Mouse (Mus musculus) heart, postnatal 10 days (tissue): ENCODE data around the gene Alkbh7. TPM values are rescaled to one million over a fixed set of nuclear protein-coding genes. Genes with fewer than 3 reads are reported as not detected.

Experiments used
- DNase-seq, 2 experiments: peaks; one replicate each; pipeline ENCODE4 v3.0.0; 2021
- intact Hi-C: fragments of 180-260 bp; cut with DNase I; formaldehyde crosslinking; loops from one replicate; pipeline ENCODE4 v1.15.1; 2025
- total RNA-seq, 2 experiments: library from RNA; stranded (reverse); gene quantifications; 2 replicates each; pipeline ENCODE4 v1.2.3; 2021

Gene Alkbh7
- total RNA-seq, 2 experiments from 2014 or later: 46.7 to 50.4 TPM

DNA sequence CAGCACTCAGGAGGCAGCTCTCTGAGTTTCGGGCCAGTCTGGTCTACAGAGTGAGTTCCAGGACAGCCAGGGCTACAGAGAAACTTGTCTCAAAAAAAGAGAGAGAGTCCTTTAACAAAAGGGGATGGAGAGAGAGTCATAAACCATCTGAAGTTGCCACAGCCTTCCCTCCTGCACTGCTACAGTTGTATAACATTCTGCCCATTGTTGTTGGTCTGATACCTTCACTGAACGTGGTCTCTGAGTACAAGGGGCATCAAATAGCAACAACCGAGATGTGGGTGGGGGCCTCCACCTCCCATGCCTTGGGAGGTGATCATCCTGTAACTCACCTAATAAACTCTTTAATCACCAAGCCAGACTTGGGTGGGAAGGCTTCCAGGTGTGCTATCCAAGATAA is 11.5 kb upstream of the Alkbh7 start:
- intact Hi-C loops: loop anchor here (5.0 kb wide), 1 partner anchor 53 kb away; no protein-coding TSS in a partner anchor
- DNase-seq: no peak

- DNase-seq: no peak
- intact Hi-C loops: loop anchor here (5.0 kb wide), 1 partner anchor 54 kb away; no protein-coding TSS in a partner anchor
These were observed 10.9 kb upstream of the Alkbh7 start for GRCm38 (mm10) chr17:56986105-56986805.

DNA sequence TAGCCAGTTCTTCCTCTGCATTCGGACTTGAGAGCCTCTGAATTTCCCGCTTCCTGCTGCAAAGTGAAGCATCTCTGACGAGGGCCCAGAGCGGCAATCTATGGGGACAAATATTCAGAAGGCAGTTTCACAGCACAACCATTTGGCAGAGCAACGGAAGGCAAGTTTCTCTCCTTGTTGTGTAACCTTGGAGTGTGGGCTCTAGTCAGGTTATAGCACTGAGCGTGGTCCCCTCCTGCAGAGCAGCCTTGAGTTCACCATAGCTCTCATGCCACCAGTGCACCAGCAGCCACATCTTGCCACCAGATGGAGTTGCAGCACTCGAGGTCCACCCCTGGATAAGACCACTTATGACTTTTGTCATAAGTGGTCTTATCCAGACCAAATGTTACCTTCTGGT is 8.7 kb upstream of the Alkbh7 start:
- no peak for DNase-seq
- intact Hi-C loops: loop anchor here (5.0 kb wide), 1 partner anchor 56 kb away; no protein-coding TSS in a partner anchor

DNA sequence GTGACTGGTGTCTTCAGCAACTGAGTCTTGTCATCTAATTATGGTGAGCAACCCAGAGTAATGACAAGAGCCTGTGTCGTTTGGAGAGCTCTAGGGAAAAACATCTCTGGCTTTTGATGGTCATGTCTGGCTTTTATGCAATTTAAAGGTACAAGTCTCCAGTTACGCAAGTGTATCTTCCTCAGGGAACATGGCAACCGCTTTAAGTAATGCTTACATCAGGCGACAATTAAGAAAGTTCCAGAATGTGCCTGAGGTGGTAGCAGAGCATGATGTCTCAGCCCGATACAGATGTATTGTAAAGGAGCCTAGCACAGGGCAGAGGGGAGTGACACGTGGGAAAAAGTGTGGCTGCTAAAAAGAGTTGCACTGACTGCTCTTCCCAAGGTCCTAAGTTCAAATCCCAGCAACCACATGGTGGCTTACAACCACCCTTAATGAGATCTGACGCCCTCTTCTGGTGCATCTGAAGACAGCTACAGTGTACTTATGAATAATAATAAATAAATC is 8.2 kb upstream of the Alkbh7 start:
- DNase-seq: no peak
- intact Hi-C loops: loop anchor here (5.0 kb wide), 1 partner anchor 57 kb away; no protein-coding TSS in a partner anchor

- intact Hi-C loops: loop anchor here (2.0 to 10.0 kb wide), 3 partner anchors 57 to 287 kb away; partner anchors contain the start of genes Gpr108 and Trip10
- DNase-seq: no peak
These were observed 7.5 kb upstream of the Alkbh7 start for GRCm38 (mm10) chr17:56989467-56990114.

DNA sequence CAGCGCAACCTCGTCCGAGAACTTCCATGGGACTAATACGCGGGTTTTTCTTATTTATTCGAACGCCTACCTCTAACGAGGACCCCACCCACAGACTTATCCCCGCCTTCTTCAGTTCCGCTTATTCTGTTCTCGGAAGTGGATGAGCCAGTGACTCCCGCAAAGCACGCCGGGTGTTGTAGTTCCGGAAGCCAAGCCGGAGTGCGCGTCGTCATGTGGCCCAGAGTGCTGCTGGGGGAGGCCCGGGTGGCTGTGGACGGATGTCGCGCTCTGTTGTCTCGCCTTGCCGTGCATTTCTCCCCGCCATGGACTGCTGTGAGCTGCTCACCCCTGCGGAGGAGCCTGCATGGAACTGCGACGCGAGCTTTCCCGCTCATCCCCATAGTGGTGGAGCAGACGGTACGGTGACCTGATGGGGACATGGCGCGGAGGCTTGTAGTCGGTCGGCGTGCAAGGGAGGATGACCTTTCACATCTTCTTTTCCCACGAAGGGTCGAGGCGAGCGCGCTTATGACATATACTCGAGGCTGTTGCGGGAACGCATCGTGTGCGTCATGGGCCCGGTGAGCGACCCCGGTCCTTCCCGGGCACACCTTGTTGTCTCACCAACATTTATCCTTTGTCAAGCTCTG is 6.9 kb upstream of the Alkbh7 start, which contains the start of gene Clpp:
Gene Clpp, plus strand, starts transcription at position 191 of the 632 bp plus-strand sequence.
- intact Hi-C loops: loop anchor here (2.0 to 10.0 kb wide), 2 partner anchors 255 to 287 kb away; partner anchors contain the start of genes Gpr108 and Trip10
- DNase-seq: peak; percentile 97 to 98

- intact Hi-C loops: loop anchor here (2.0 to 10.0 kb wide), 2 partner anchors 254 to 286 kb away; partner anchors contain the start of genes Gpr108 and Trip10
- no peak for DNase-seq
These were observed 6.2 kb upstream of the Alkbh7 start for GRCm38 (mm10) chr17:56990966-56991365.

DNA sequence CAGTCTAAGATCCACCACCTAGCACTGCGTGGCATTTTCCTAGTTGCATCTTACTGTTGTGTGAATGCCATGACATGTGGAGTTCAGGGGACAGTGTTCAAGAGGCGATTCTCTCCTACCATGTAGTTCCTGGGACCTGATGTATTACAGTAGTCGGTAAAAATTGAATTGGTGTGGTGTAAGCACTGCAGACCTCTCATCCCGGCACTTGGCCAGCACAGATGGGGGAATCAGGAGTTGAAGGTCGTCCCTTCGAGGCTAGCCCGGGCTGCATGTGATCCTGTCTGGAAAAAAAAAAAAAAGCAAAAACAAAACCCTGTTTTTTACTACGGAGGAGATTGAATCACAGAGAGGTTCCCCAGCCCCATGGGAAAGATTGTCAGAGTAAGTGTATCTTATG is 2.1 kb upstream of the Alkbh7 start:
- no peak for DNase-seq
- intact Hi-C loops: loop anchor here (5.0 to 10.0 kb wide), 2 partner anchors 250 to 337 kb away; partner anchors contain the start of genes Gpr108 and Trip10

DNA sequence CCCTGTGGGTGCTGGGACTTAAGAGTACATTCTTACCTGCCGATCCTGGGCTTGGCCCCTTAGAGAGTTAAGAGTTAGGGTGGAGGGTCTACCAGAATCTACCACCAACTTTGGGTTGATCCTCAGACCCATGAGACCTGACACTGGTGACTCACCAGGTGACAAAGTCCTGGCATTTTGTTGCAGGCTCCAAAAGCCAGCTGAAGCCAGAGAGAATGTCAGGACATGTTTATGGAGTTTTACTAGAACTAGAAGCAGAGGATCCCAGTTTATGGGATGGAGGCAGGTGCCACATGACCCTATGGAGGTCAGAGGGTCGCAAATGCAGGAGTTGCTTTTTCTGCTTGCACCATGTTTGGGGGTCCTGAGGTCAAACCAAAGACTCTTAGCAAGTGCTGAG is 633 bp upstream of the Alkbh7 start:
- DNase-seq: no peak
- intact Hi-C loops: loop anchor here (2.0 to 10.0 kb wide), 3 partner anchors 100 to 336 kb away; partner anchors contain the start of genes Gpr108 and Trip10

DNA sequence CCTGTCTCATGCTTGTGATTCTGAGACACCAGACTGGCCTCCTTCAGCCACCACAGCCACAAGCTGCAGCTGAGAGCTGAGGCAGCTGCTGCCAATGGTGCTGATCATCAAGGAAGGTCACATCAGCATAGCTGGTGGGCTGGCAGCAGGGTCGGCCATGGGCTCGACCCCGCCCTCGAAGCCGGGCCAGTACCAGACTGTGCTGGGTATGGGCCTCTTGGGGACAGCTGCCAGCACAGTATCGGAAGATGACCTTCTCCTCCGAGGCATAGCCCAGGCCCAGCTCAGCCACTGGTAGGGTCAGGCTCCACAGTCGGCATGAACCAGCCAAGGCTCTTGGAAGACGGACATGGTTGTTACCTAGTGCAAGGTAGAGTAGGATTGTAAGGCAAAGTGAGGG is 2.3 kb downstream of the Alkbh7 start:
- DNase-seq: no peak
- intact Hi-C loops: loop anchor here (5.0 to 10.0 kb wide), 2 partner anchors 245 to 333 kb away; partner anchors contain the start of genes Gpr108 and Trip10

GRCm38 (mm10) chr17:56999968-57000609 is 3.0 kb downstream of the Alkbh7 start, which contains the start of gene Pspn:
Gene Pspn, minus strand, starts transcription at chr17:57000018.
- peak in 1 of 2 experiments; percentile 22 for DNase-seq
- intact Hi-C loops: loop anchor here (5.0 to 10.0 kb wide), 2 partner anchors 245 to 332 kb away; partner anchors contain the start of genes Gpr108 and Trip10

GRCm38 (mm10) chr17:57001228-57001627 is 4.1 kb downstream of the Alkbh7 start:
- peak; percentile 32 to 37 for DNase-seq
- intact Hi-C loops: no loop called here

GRCm38 (mm10) chr17:57003994-57004393 is 6.9 kb downstream of the Alkbh7 start:
- intact Hi-C loops: loop anchor here (1.0 kb wide), 1 partner anchor 114 kb away; no protein-coding TSS in a partner anchor
- no peak for DNase-seq

DNA sequence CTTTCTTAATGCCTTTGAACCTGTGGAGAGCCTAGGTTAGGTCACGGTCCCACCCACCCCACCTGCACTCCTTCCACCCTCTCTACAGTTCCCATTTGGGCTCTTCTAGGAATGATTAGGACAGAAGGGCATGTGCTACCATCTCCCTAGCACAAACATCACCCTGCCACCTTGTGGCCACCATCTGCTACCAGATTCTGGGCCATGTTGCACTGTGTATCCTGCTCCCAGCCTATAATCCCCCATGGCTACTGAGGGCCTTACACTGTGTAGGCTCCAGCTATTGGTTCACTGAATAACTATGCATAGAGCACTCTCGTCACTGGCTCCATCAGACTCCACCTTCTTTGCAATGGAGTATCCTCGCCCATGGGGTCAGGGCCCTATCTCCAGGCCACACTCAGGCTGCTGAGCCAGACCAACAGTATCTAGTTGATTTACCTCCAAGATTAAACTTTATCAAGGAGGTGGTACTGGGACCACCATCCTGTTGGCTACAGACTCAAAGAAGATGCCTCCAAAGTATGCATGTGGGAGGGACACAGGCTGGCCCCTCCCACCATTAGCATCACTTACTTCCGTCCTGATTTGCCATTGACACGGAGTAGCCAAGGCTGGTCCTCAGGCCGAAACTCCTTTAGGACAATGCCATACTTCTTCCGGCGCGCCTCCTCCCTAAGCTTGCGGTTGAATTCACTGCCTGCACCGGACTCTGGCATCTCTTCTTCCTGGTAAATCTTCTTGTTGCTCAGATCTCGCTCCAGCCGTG is 10.2 kb downstream of the Alkbh7 start:
- peak in 1 of 2 experiments; percentile 32 for DNase-seq
- intact Hi-C loops: no loop called here

DNA sequence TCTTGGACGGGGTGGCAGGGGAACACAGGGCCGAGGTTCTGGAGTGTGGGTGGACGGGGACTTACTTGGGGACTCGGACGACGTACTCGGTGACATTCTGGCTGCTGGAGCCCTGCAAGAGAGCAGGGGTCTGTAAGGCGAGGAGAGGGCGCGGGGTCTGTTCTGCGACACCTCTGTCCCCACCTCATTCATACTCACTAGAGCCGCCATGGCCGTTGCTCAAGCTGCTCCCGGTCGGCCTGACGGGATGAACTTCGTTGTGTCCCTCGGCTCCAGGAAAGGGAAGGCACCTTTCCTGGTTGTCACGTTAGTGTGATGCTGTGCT is 13.7 kb downstream of the Alkbh7 start:
- intact Hi-C loops: no loop called here
- DNase-seq: no peak

GRCm38 (mm10) chr17:57011236-57012141 is 14.3 kb downstream of the Alkbh7 start, which contains the start of the genes Gtf2f1 and Gm17949:
Gene Gtf2f1, minus strand, starts transcription at chr17:57011288.
Gene Gm17949, plus strand, starts transcription at chr17:57011469.
- intact Hi-C loops: loop anchor here (2.0 kb wide), 1 partner anchor 19 kb away; the partner anchor contains the start of gene Khsrp

DNA sequence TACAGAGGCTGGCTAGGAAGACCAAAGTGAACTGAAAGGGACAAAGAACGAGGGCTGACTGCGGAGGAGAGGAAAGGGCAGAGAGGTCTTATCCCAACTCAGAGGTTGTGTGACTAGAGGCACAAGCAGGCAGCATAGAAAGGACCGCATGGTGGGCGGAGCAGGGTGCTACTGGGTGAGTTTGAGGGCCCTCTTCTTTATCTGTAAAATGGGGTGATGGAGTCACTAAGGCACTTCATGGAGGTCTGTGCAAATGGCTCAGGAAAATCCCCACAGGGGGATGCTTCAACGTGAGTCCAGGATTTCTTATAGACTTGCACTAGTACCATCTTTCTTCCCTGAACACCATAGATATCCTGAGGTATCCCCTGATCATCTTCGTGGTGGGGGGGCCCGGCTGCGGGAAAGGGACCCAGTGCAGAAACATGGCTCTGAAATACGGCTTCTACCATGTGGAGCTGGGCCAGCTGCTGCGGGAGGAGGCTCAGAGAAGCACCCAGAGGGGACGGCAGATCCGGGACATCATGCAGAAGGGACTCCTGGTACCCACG is 15.2 kb downstream of the Alkbh7 start:
- no peak for DNase-seq
- intact Hi-C loops: loop anchor here (2.0 kb wide), 1 partner anchor 18 kb away; the partner anchor contains the start of gene Khsrp

More at GRCm38 (mm10) chr17:57011236-57012141, 14.3 kb downstream of the Alkbh7 start, which contains the start of the genes Gtf2f1 and Gm17949:
- peak; percentile 94 to 96 for DNase-seq
